Mouse (Mus musculus) kidney, embryonic 16.5 days (tissue): ENCODE measurements around the gene Pinlyp. TPM values are rescaled to one million over a fixed set of nuclear protein-coding genes. Genes with fewer than 3 reads are reported as not detected.

Experiments
- ATAC-seq: fragments of 200-750 bp; cut with Nextera tagmentation; 2 replicates; pipeline ENCODE4 v1.8.0; 2017; ENCODE audit warnings: moderate TSS enrichment; ENCODE audit not compliant: low FRiP score, low TSS enrichment
- H3K27ac ChIP-seq: fragments of 300-500 bp; sonication (generic); 2 replicates; pipeline ENCODE4 v1.5.1; 2014; ENCODE audit warnings: low read length
- H3K27me3 ChIP-seq: fragments of 300-500 bp; sonication (generic); 2 replicates; pipeline ENCODE4 v1.6.1; 2014; ENCODE audit warnings: low read length, control low read depth, mixed read lengths; ENCODE audit not compliant: insufficient read depth
- H3K36me3 ChIP-seq: fragments of 300-500 bp; sonication (generic); 2 replicates; pipeline ENCODE4 v1.6.1; 2014; ENCODE audit warnings: low read length, control low read depth, mixed read lengths; ENCODE audit not compliant: insufficient read depth
- H3K4me1 ChIP-seq: fragments of 300-500 bp; sonication (generic); 2 replicates; pipeline ENCODE4 v1.6.1; 2014; ENCODE audit warnings: low read length, control low read depth, mixed read lengths; ENCODE audit not compliant: insufficient read depth
- H3K4me2 ChIP-seq: fragments of 300-500 bp; sonication (generic); replicated peaks from 2 replicates; pipeline ENCODE4 v1.6.1; 2014; ENCODE audit warnings: low read depth, low read length
- H3K4me3 ChIP-seq: fragments of 300-500 bp; sonication (generic); 2 replicates; pipeline ENCODE4 v1.5.1; 2014; ENCODE audit warnings: mild to moderate bottlenecking, low read length
- H3K9ac ChIP-seq: fragments of 300-500 bp; sonication (generic); replicated peaks from 2 replicates; pipeline ENCODE4 v1.6.1; 2014; ENCODE audit warnings: low read length
- H3K9me3 ChIP-seq: fragments of 300-500 bp; sonication (generic); 2 replicates; pipeline ENCODE4 v1.6.1; 2016; ENCODE audit warnings: low read length, control low read depth
- WGBS: fragments of 180-500 bp; shearing (Covaris S2); extraction: QIAGEN DNeasy Blood & Tissue Kit; methylation state at CpG from one replicate; pipeline ENCODE4 v1.1.7; 2014; 5-methylcytosine and 5-hydroxymethylcytosine counted together
- polyA plus RNA-seq: library from polyadenylated mRNA; unstranded; fragments of >200 nt; fragmentation: Nextera tagmentation; extraction: Ambion mirVana; gene quantifications from 2 replicates; pipeline ENCODE4 v1.2.1, GENCODE M21; 2015

Gene Pinlyp
- polyA plus RNA-seq, 1 experiment from 2014 or later: 0.64 TPM

DNA sequence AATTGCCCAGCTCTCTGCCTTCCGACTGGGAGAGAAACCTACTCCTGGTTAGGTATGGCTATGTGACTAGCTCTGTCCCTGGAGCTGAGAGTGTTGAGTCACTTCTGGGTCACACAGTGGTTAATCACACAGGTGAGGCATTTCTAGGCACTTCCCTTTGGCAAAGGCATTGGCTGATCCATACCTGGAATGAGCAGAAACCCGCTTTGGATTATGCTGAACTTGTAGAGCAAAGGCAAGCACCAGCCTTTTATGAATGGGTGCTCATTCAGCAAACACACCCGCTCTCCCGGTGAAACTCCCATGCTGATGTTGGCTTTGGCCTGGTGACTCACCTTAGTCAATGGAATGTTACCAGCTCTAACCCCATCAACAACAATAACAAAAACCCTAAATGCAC, 6.2 kb downstream of the Pinlyp start:
- Histone ChIP-seq H3K4me1 (peaks cover 20% of the 10 kb centered on the region), H3K36me3 (peaks cover 10% of the 10 kb centered on the region), H3K4me3 (no peak overlapping the region), H3K4me2 (no peak overlapping the region), H3K9me3 (peaks cover 3% of the 10 kb centered on the region), H3K27me3 (no peaks in the 10 kb centered on the region), H3K27ac (no peak overlapping the region), H3K9ac (no peak overlapping the region)
- 97% methylated on average over 4 of the region's 4 CpGs for WGBS
- no peak for ATAC-seq

DNA sequence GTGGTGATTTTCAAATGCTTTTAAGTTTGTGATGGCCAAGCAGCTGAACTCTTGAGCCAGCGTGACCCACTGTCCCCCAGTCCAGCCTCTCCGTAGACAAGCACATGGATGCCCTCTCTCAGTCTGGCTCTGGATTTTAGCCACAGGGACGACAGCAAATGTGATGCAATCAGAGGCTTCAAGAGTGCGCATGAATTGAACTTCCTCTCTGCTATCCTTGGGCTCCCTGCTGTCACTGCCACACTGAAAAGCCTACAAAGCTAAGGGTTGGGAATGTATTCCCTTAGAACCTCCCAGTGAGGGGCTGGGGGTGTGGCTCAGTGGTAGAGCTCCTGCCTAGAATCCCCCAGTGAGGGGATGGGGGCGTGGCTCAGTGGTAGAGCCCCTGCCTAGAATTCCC, 7.2 kb downstream of the Pinlyp start:
- H3K27me3 ChIP-seq: no peaks in the 10 kb centered on the region
- no peak overlapping the region for H3K4me3 ChIP-seq
- no peak overlapping the region for H3K27ac ChIP-seq
- no peak overlapping the region for H3K9ac ChIP-seq
- H3K4me1 ChIP-seq: peaks cover 24% of the 10 kb centered on the region
- no peak for ATAC-seq
- H3K36me3 ChIP-seq: peaks cover 15% of the 10 kb centered on the region
- 82% methylated on average over 5 of the region's 5 CpGs for WGBS
- H3K9me3 ChIP-seq: peaks cover 3% of the 10 kb centered on the region; the same call in 1 of the 2 replicates
- H3K4me2 ChIP-seq: no peak overlapping the region

DNA sequence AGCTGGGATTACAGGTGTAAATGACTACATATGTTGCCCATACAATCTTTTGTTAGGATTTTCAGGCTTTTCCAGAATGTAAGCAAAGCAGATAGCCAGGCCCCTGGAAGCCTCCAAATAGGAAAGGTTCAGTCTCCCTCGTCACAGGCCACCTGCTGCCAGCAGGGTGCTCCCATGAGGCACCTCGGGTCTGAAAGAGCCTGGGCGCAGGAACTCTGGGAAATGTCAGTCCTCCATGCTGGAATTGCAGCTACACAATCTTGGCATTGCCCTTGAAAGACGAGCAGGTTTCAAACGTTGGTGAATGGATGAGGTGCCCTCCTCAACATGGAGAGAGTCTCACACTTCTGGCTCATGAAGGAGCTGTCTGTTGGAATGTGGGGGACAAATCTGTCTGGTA, 7.8 kb downstream of the Pinlyp start:
- Histone ChIP-seq H3K4me1 (peaks cover 27% of the 10 kb centered on the region), H3K4me2 (no peak overlapping the region), H3K36me3 (peaks cover 21% of the 10 kb centered on the region), H3K9ac (no peak overlapping the region), H3K9me3 (peaks cover 3% of the 10 kb centered on the region; the same call in 1 of the 2 replicates), H3K27ac (no peak overlapping the region), H3K27me3 (no peaks in the 10 kb centered on the region), H3K4me3 (no peak overlapping the region)
- 39% methylated on average over 5 of the region's 5 CpGs for WGBS
- no peak for ATAC-seq

DNA sequence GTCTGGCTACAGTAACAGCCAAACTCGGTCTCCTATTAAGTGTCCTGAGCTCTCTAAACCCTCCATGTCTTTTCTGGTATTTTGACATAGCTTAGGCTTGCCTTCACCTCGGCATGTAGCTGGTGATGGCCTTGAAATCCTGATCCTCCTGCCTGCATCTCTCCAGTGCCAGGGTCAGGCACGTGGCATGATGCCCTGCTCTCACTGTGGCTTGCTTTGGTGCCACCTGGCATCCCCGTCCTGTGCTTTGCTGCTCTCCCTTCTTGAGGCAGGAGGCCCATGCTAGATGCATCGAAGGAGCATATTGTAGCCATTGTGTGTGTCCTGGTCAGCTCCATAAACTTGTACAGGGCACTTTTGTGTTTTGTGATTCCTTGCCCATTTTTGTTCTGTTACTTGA, 8.3 kb downstream of the Pinlyp start:
- Histone ChIP-seq H3K9me3 (peaks cover 3% of the 10 kb centered on the region; the same call in 1 of the 2 replicates), H3K4me1 (peaks cover 27% of the 10 kb centered on the region), H3K27ac (peak overlapping the region; percentile 81), H3K9ac (no peak overlapping the region), H3K4me2 (no peak overlapping the region), H3K36me3 (peaks cover 23% of the 10 kb centered on the region), H3K27me3 (no peaks in the 10 kb centered on the region), H3K4me3 (no peak overlapping the region)
- 54% methylated on average over 5 of the region's 5 CpGs for WGBS
- ATAC-seq: no peak

DNA sequence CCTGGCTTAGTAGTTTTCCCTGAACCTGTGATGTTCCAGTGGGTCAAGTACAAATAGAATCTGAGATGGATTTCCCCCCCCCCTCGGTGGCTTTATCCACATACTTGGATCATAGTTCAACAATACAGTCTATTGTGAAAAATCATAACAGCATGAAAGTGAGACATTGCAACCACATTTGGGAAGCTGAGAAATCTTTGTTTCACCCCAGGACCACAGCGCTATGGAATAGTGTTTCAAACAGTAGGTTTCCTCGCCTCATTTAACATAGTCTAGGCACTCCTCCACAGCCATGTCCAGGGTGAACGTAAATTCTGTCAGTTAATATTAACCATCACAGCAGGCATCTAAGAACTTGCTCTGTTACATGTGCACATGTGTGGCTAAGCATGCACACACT, 8.8 kb downstream of the Pinlyp start:
- peak overlapping the region; percentile 81 for H3K27ac ChIP-seq
- ATAC-seq: peak; percentile 44

DNA sequence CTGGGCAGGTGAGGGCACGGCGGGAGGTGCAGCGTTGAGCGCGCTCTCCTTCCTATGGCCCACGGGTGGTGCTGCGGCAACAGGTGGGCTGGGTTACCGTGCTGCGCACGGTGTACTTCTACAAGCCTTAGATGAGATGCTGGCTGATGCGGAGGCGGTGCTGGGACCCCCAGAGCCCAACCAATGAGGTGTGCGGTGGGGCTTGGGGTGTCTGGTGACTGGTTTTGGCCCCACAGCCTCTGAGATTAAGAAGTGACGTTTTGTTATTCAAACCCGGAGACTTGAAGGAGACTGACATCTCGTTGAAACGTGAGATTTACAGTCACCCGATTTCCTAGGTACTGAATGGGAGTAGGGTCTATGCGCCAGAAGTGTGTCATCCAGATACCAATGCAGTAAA, 11.6 kb downstream of the Pinlyp start:
- Histone ChIP-seq H3K4me1 (peaks cover 39% of the 10 kb centered on the region), H3K27ac (no peak overlapping the region), H3K9me3 (peaks cover 3% of the 10 kb centered on the region; the same call in 1 of the 2 replicates), H3K4me2 (no peak overlapping the region), H3K9ac (no peak overlapping the region), H3K4me3 (no peak overlapping the region), H3K36me3 (peaks cover 23% of the 10 kb centered on the region), H3K27me3 (no peaks in the 10 kb centered on the region)
- WGBS: 40% methylated on average over 19 of the region's 19 CpGs
- no peak for ATAC-seq

More for the DNA sequence above, 8.8 kb downstream of the Pinlyp start:
- H3K4me3 ChIP-seq: no peak overlapping the region
- H3K4me1 ChIP-seq: peaks cover 31% of the 10 kb centered on the region
- H3K4me2 ChIP-seq: no peak overlapping the region
- H3K9me3 ChIP-seq: peaks cover 3% of the 10 kb centered on the region; the same call in 1 of the 2 replicates
- 36% methylated on average over 4 of the region's 4 CpGs for WGBS
- H3K27me3 ChIP-seq: no peaks in the 10 kb centered on the region
- peaks cover 23% of the 10 kb centered on the region for H3K36me3 ChIP-seq
- H3K9ac ChIP-seq: no peak overlapping the region

DNA sequence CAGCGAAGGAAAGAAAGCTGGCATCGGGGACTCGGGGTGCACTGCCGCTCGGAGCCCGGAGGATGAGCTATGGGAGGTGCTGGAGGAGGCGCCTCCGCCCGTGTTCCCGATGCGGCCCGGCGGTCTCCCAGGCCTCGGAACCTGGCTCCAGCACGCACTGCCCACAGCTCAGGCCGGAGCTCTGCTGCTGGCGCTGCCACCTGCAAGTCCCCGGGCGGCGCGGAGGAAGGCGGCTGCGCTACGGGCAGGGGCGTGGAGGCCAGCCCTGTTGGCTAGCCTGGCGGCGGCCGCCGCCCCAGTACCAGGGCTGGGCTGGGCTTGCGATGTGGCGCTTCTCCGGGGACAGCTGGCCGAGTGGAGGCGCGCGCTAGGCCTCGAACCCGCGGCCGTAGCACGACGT, 12.1 kb downstream of the Pinlyp start:
- H3K9me3 ChIP-seq: no peaks in the 10 kb centered on the region
- WGBS: 35% methylated on average over 38 of the region's 42 CpGs
- H3K36me3 ChIP-seq: peaks cover 23% of the 10 kb centered on the region
- no peak overlapping the region for H3K27ac ChIP-seq
- H3K4me3 ChIP-seq: no peak overlapping the region
- H3K27me3 ChIP-seq: no peaks in the 10 kb centered on the region
- peak overlapping the region; percentile 28 for H3K4me2 ChIP-seq
- no peak for ATAC-seq
- peaks cover 43% of the 10 kb centered on the region for H3K4me1 ChIP-seq
- no peak overlapping the region for H3K9ac ChIP-seq

DNA sequence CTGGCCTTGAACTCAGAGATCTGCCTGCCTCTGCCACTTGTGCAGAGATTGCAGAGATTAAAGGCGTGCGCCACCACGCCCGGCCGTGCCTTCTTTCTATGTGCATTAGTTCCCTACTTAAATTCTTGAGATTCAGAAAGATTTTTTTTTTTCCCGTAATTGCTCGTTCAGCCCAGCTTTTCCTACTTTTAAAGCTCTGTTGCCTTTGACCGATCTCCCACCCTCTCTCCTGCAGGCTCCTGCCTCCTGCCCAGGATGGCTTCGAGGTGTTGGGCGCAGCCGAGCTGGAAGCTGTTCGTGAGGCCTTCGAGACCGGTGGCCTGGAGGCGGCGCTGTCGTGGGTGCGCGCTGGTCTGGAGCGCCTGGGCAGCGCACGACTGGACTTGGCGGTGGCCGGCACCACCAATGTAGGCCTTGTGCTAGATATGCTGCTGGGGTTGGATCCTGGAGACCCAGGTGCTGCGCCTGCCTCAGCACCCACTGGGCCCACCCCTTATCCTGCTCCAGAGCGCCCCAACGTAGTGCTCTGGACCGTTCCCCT, 12.8 kb downstream of the Pinlyp start:
- Histone ChIP-seq H3K27ac (no peak overlapping the region), H3K9ac (no peak overlapping the region), H3K36me3 (peaks cover 23% of the 10 kb centered on the region), H3K9me3 (no peaks in the 10 kb centered on the region), H3K4me2 (no peak overlapping the region), H3K4me1 (peaks cover 40% of the 10 kb centered on the region), H3K4me3 (no peak overlapping the region), H3K27me3 (no peaks in the 10 kb centered on the region)
- ATAC-seq: no peak
- 77% methylated on average over 28 of the region's 28 CpGs for WGBS

DNA sequence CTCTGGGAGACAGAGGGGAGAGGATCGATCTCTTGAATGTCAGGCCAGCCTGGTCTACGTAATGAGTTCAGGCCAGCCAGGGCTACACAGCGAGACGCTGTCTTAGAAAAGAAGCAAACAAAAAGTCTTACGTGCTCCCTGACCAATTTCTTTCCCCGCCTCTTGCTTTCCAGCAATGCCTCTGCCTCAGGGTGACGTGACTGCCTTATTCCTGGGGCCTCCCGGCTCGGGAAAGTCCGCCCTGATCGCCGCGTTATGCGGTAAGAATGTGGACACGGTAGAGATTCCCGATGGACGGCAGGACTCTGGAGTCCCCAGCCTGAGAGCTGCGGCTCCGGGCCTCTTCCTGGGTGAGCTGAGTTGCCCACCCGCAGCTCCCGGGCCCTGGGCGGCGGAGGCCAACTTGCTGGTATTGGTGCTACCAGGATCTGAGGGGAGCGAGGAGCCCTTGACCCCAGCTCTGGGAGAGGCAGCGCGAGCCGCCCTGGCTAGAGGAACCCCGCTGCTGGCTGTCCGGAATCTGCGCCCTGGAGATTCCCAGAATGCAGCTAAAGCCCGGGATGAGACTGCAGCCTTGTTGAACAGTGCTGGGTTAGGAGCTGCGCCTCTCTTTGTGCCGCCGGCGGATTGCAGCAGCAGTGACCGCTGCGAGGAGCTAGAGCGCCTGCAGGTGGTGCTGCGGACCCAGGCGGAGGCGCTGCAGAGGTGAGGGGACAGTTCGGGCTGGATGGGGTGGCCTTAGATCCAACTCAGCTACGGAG, 14.5 kb downstream of the Pinlyp start:
- no peaks in the 10 kb centered on the region for H3K27me3 ChIP-seq
- ATAC-seq: peak; percentile 68
- peak overlapping the region; percentile 92 for H3K27ac ChIP-seq
- peak overlapping the region; percentile 95 for H3K4me2 ChIP-seq
- peaks cover 23% of the 10 kb centered on the region for H3K36me3 ChIP-seq
- WGBS: under 1% methylated on average over 43 of the region's 43 CpGs
- peak overlapping the region; percentile 79 for H3K4me3 ChIP-seq
- peak overlapping the region; percentile 78 for H3K9ac ChIP-seq
- H3K9me3 ChIP-seq: no peaks in the 10 kb centered on the region
- peaks cover 23% of the 10 kb centered on the region for H3K4me1 ChIP-seq
